Mouse (Mus musculus) midbrain, embryonic 13.5 days (tissue): ENCODE data around the gene Mcl1. TPM values are rescaled to one million over a fixed set of nuclear protein-coding genes. Genes with fewer than 3 reads are reported as not detected.
"Not testable (repeated sequence)": the region's sequence is repeated elsewhere in the genome, so short reads cannot be mapped to it uniquely, and the experiment has no call there.

Experiments
- ATAC-seq: fragments of 200-750 bp; cut with Nextera tagmentation; 2 replicates; pipeline ENCODE4 v1.8.0; 2017; ENCODE audit warnings: mild to moderate bottlenecking, moderate TSS enrichment, moderate library complexity
- H3K27ac ChIP-seq: fragments of 300-500 bp; sonication (generic); 2 replicates; pipeline ENCODE4 v1.5.1; 2015; ENCODE audit warnings: inconsistent platforms, mild to moderate bottlenecking, moderate library complexity
- H3K27me3 ChIP-seq: fragments of 300-500 bp; sonication (generic); 2 replicates; pipeline ENCODE4 v1.6.1; 2015; ENCODE audit warnings: mild to moderate bottlenecking, inconsistent platforms
- H3K36me3 ChIP-seq: fragments of 300-500 bp; sonication (generic); 2 replicates; pipeline ENCODE4 v1.6.1; 2015; ENCODE audit warnings: mild to moderate bottlenecking, inconsistent platforms
- H3K4me1 ChIP-seq: fragments of 300-500 bp; sonication (generic); replicated peaks from 2 replicates; pipeline ENCODE4 v1.6.1; 2015; ENCODE audit warnings: inconsistent platforms
- H3K4me2 ChIP-seq: fragments of 300-500 bp; sonication (generic); replicated peaks from 2 replicates; pipeline ENCODE4 v1.6.1; 2015; ENCODE audit warnings: moderate library complexity, mild to moderate bottlenecking, inconsistent platforms
- H3K4me3 ChIP-seq: fragments of 300-500 bp; sonication (generic); replicated peaks from 2 replicates; pipeline ENCODE4 v1.5.1; 2015; ENCODE audit warnings: mild to moderate bottlenecking, inconsistent platforms
- H3K9ac ChIP-seq: fragments of 300-500 bp; sonication (generic); replicated peaks from 2 replicates; pipeline ENCODE4 v1.6.1; 2015; ENCODE audit warnings: mild to moderate bottlenecking, inconsistent platforms
- H3K9me3 ChIP-seq: fragments of 300-500 bp; sonication (generic); 2 replicates; pipeline ENCODE4 v1.6.1; 2016; ENCODE audit warnings: mild to moderate bottlenecking, inconsistent platforms
- WGBS: fragments of 180-500 bp; shearing (Covaris S2); methylation state at CpG from one replicate; pipeline ENCODE4 v1.1.7; 2015; 5-methylcytosine and 5-hydroxymethylcytosine counted together
- polyA plus RNA-seq: library from polyadenylated mRNA; unstranded; fragments of >200 nt; fragmentation: Nextera tagmentation; extraction: Ambion mirVana; gene quantifications from 2 replicates; pipeline ENCODE4 v1.2.1, GENCODE M21; 2015

Mcl1 gene
- polyA plus RNA-seq, 1 experiment from 2014 or later: 56.3 TPM

DNA sequence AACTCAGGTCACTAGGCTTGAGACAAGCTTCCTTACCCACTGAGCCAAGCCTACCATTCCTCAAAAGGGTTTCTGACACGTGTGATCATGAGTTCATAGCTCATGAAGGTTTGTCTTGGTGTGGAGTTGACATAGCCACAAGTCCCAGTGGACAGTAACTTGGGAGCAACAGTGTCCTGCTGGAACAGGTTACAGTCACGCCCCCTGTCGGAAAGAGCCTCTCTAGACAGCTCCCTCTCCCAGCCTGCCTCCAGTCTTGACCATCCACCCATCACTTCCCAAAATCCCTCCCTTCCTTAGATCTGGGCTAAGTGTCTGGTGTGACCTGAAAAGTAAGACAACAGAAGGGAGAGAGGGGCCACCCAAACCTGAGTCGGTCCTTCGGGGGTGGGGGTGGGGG, 24.3 kb downstream of the Mcl1 start:
- ATAC-seq: no peak
- WGBS: 78% methylated on average over 5 of the region's 5 CpGs
- peaks cover 8% of the 10 kb centered on the region for H3K27me3 ChIP-seq
- peaks cover 23% of the 10 kb centered on the region for H3K4me1 ChIP-seq
- no peaks in the 10 kb centered on the region for H3K9me3 ChIP-seq
- no peak overlapping the region for H3K27ac ChIP-seq
- no peak overlapping the region for H3K4me2 ChIP-seq
- H3K36me3 ChIP-seq: no peaks in the 10 kb centered on the region
- H3K4me3 ChIP-seq: no peak overlapping the region
- H3K9ac ChIP-seq: no peak overlapping the region

GRCm38 (mm10) chr3:95684846-95685245, 26.3 kb downstream of the Mcl1 start:
- H3K9ac ChIP-seq: no peak overlapping the region
- H3K4me3 ChIP-seq: no peak overlapping the region
- no peak for ATAC-seq
- H3K4me2 ChIP-seq: no peak overlapping the region
- H3K36me3 ChIP-seq: no peaks in the 10 kb centered on the region
- H3K4me1 ChIP-seq: peaks cover 32% of the 10 kb centered on the region
- WGBS: 72% methylated on average over 5 of the region's 8 CpGs
- no peaks in the 10 kb centered on the region for H3K9me3 ChIP-seq
- H3K27ac ChIP-seq: no peak overlapping the region
- peaks cover 8% of the 10 kb centered on the region for H3K27me3 ChIP-seq

DNA sequence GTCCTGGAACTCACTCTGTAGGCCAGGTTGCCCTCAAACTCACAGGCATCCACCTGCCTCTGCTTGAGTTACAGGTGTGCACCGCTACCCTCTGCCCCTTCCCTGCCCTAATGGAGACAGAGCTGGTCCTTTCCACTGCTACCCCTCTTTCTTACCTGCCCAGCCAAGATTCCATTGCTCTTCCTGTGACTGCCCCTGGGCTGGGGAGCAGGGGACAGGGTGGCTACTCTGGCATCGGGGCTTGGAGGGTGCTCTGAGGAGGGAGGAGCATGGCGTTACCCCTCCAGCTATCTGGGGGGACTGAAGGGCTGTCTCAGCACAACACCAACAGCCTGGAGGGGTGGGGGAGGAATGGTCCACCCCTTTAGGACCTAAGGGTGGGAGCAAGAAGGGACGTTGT, 26.7 kb downstream of the Mcl1 start:
- Histone ChIP-seq H3K9ac (no peak overlapping the region; the same call in 1 of the 2 replicates), H3K4me2 (no peak overlapping the region), H3K27me3 (peaks cover 8% of the 10 kb centered on the region), H3K4me1 (peaks cover 32% of the 10 kb centered on the region), H3K27ac (no peak overlapping the region), H3K4me3 (no peak overlapping the region), H3K36me3 (no peaks in the 10 kb centered on the region), H3K9me3 (no peaks in the 10 kb centered on the region)
- ATAC-seq: no peak
- 81% methylated on average over 4 of the region's 4 CpGs for WGBS

DNA sequence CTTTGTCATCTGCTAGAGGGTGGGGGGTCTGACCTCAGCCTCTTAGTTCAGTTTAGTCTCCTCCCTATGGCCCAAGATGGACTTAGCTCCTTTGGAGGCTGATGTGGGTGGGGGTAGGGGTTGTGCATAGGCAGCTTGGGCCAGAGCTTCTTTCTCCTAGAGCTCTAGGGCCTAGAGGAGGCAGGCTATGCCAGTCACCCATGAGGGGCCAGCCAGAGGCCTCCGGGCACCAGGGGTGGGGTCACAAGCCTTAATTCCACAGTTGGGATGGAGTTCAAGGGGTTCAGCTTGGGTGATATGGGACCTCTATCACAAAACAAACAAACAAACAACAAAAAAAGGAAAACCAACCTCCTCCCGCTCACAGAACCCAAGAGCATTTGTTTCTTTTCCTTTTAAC, 27.1 kb downstream of the Mcl1 start:
- H3K4me3 ChIP-seq: no peak overlapping the region
- H3K27ac ChIP-seq: no peak overlapping the region
- no peak overlapping the region for H3K4me2 ChIP-seq
- no peaks in the 10 kb centered on the region for H3K9me3 ChIP-seq
- H3K27me3 ChIP-seq: peaks cover 8% of the 10 kb centered on the region
- no peaks in the 10 kb centered on the region for H3K36me3 ChIP-seq
- ATAC-seq: no peak
- peaks cover 30% of the 10 kb centered on the region for H3K4me1 ChIP-seq
- no peak overlapping the region; the same call in 1 of the 2 replicates for H3K9ac ChIP-seq
- 71% methylated on average over 2 of the region's 2 CpGs for WGBS

DNA sequence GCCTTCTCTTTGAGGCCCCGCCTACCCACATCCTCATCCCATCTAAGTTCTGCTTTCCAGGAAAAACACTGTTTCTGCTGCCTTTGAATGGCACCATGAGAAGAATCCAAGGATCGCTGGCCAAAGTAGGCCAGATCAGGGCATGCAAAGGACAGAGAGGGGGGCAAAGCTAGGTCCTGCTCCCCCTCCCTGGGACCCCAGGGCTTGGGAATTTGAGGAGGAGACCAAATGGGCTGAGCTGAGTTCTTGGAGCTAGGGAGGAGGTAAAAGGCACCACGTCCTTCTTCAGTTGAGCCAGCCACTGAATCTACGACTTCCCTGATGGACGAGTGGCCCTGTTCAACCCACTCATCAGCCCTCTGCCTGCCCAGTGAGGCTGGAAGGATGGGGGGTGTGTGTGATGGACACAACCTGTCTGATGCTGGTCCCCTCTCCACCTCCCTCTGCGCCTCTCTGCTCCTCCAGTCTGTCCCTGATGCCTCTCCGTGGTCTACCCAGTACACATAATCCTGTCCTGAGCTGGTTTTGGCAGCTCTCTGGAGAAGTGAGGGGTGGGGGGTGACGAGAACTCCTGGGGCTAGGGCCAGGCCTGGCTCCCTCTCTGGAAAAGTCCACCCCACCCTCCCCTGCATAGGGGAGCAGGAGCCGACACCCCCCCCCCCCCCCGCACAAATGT, 28.0 kb downstream of the Mcl1 start:
- 43% methylated on average over 10 of the region's 10 CpGs for WGBS
- Histone ChIP-seq H3K36me3 (no peaks in the 10 kb centered on the region), H3K9me3 (0 out of 2 replicates have a peak, but pooled peaks cover 4% of the 10 kb centered on the region), H3K4me3 (no peak overlapping the region), H3K4me2 (peak overlapping the region; percentile 80), H3K4me1 (peaks cover 25% of the 10 kb centered on the region), H3K27ac (no peak overlapping the region), H3K27me3 (peaks cover 8% of the 10 kb centered on the region), H3K9ac (no peak overlapping the region)
- ATAC-seq: peak; percentile 21; the same call in 1 of the 2 replicates

DNA sequence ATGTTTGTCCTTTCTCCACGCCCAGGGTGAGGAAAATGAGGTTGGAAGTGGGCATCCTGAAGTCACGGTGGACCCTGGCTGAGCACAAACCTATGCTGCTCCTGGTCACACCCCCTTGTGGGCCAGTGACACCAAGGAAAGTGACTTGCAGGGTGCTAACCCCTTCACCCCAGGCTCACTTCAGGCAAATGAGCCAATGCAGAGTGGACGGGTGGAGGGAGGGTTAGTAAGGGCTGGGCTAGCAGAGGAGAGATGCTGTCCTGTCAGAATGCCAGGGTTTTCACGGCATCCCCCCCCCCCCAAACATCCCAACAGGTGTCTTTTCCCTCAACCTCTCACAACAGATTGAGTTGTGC, 28.6 kb downstream of the Mcl1 start:
- Histone ChIP-seq H3K27ac (no peak overlapping the region), H3K4me2 (peak overlapping the region; percentile 80), H3K4me1 (peaks cover 25% of the 10 kb centered on the region), H3K9ac (peak overlapping the region; percentile 63; the same call in 1 of the 2 replicates), H3K27me3 (peaks cover 8% of the 10 kb centered on the region), H3K9me3 (0 out of 2 replicates have a peak, but pooled peaks cover 4% of the 10 kb centered on the region), H3K36me3 (no peaks in the 10 kb centered on the region), H3K4me3 (peak overlapping the region; percentile 40)
- peak; percentile 44 for ATAC-seq
- 12% methylated on average over 4 of the region's 4 CpGs for WGBS

DNA sequence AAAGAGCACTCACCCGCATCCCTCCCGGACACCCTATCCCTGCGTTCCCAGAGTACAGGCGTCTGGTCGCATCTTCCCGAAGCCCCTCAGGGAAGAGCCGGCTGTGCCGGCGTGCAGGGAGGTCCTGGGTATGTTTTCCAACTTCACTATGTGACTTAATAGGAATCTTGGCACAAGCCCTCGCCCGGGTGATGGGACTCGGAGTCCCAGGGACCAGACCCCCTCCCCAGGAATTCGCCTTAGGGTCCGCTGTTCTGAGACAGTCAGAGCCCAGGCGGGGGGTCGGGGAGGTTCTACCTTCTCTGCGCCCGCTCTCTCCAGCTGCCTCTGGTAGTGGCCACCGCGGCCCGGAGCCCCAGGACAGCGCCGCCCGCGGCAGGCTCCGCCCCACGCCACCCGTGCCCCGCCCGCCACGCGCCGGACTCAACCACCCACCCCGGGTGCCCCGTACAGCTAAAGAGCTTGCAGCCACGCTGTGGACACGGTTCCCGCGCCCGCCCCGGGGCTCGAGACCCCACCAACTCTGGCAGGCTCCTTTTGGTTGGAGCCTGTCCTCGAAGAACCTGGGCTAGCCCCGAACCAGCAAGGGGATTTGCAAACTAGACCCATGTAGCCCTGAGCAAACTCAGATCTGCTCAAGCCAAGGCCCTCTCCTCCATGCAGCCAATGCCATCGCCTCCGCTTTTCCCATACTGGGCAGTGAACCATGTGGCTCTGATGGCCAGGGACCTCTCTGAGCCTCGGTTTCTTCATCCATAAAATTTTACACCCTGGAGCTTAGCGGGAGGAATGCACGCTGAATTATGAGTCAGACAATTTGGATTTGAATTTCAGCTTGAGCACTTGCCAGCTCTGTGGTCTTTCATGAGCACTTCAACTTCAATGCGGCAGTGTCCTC, 29.2 kb downstream of the Mcl1 start, which contains the start of gene Adamtsl4:
Adamtsl4 (minus strand) TSS at position 394 of the 898 bp plus-strand sequence.
- H3K27ac ChIP-seq: no peak within 1 kb of the TSS
- H3K36me3 ChIP-seq: no peaks in the 10 kb centered on the region
- 0 out of 2 replicates have a peak, but pooled peaks cover 4% of the 10 kb centered on the region for H3K9me3 ChIP-seq
- H3K9ac ChIP-seq: peak within 1 kb of the TSS; percentile 63
- WGBS: 6% methylated on average over 50 of the region's 50 CpGs
- H3K4me3 ChIP-seq: peak within 1 kb of the TSS; percentile 40
- peak; percentile 65 for ATAC-seq
- peaks cover 8% of the 10 kb centered on the region for H3K27me3 ChIP-seq
- H3K4me1 ChIP-seq: peaks cover 25% of the 10 kb centered on the region
- peak within 1 kb of the TSS; percentile 80 for H3K4me2 ChIP-seq

DNA sequence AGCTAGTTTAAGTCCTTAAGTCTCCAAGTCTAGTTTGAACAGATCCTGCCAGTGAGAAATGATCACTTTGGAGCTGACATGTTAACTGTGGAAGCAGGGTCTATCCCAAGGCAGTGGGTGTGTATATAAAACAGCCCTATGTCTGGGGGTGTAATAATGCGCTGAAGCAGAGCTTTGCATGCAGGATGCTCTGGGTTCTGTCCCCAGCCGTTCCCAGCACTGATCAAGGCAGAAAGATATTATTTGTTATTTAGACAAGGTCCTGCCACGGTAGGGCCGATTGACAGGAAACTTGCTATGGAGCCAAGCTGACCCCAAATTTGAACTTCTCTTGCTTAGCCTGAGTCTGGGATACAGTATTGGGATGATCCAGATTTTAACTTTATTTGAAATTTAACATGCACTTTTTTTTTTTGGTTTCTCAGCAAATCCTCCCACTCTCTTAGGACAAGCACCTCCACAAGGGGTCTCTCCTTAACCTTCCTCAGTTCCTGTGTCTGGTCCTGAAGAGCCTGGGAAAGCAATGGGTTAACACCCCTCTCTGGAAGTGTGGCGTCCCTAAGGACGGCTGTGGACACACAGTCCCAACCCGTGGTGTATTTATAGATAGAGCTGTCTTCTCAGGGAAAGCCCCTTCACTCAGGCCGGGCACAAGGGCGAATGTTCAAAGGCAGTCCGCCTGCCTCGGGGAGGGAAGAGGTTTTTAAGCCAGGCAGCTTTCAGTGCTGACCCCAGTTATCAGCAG, 30.8 kb downstream of the Mcl1 start:
- no peak overlapping the region for H3K4me2 ChIP-seq
- no peak overlapping the region for H3K4me3 ChIP-seq
- H3K4me1 ChIP-seq: peaks cover 25% of the 10 kb centered on the region
- H3K27ac ChIP-seq: no peak overlapping the region
- H3K27me3 ChIP-seq: peaks cover 8% of the 10 kb centered on the region
- H3K9ac ChIP-seq: no peak overlapping the region
- no peak for ATAC-seq
- 0 out of 2 replicates have a peak, but pooled peaks cover 4% of the 10 kb centered on the region for H3K9me3 ChIP-seq
- H3K36me3 ChIP-seq: no peaks in the 10 kb centered on the region
- WGBS: 37% methylated on average over 11 of the region's 11 CpGs

DNA sequence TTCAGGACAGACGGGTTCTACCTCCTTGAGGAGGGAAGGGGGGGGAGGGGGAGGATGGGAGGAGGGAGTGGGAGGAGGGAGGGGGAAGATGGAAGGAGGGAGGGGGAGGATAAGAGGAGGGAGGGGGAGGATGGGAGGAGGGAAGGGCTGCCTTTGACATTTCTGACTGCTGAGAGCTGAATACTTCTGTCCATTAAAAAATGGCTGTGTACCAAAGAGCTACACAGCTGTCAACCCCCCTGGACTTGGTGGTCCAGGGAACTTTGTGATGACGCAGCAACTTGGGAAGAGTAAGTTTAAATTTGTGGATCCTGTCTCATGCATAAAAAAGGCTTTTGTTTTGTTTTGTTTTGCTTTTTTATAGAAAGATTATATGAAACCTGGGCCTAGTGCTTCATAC, 31.4 kb downstream of the Mcl1 start:
- peaks cover 25% of the 10 kb centered on the region for H3K4me1 ChIP-seq
- no peak overlapping the region for H3K4me2 ChIP-seq
- H3K9ac ChIP-seq: no peak overlapping the region
- no peak overlapping the region for H3K4me3 ChIP-seq
- H3K36me3 ChIP-seq: no peaks in the 10 kb centered on the region
- WGBS: 44% methylated on average over 2 of the region's 2 CpGs
- H3K27me3 ChIP-seq: peaks cover 8% of the 10 kb centered on the region
- H3K9me3 ChIP-seq: 0 out of 2 replicates have a peak, but pooled peaks cover 4% of the 10 kb centered on the region
- ATAC-seq: no peak
- no peak overlapping the region for H3K27ac ChIP-seq

GRCm38 (mm10) chr3:95690552-95690951, 32.0 kb downstream of the Mcl1 start:
- H3K36me3 ChIP-seq, H3K27ac ChIP-seq, H3K4me2 ChIP-seq, ATAC-seq, H3K4me3 ChIP-seq, H3K9me3 ChIP-seq, H3K9ac ChIP-seq, H3K27me3 ChIP-seq: not testable (repeated sequence)
- WGBS: 95% methylated on average over 2 of the region's 2 CpGs
- H3K4me1 ChIP-seq: peaks cover 25% of the 10 kb centered on the region

DNA sequence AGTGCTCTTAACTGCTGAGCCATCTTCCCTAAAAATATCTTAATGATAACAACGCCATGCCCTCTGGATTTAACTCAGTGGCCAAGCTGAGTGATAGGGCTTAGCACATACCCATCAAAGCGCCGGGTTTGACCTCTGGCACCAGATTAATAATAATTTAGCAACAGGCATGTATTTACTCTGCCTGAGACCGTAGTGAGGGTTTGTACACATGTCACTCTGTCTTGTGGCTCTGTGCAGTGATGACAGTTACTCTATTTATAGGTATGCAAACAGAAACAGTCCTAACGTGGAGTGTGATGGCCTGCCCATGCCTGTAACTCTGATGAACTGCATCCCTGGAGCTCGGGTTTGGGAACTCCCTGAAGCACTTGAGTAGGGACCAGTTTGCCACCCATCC, 34.1 kb downstream of the Mcl1 start:
- ATAC-seq: no peak
- Histone ChIP-seq H3K36me3 (no peaks in the 10 kb centered on the region), H3K27ac (no peak overlapping the region)

More for the DNA sequence above, 34.1 kb downstream of the Mcl1 start:
- Histone ChIP-seq H3K27me3 (no peaks in the 10 kb centered on the region), H3K9ac (no peak overlapping the region), H3K4me1 (peaks cover 22% of the 10 kb centered on the region), H3K4me2 (no peak overlapping the region), H3K4me3 (no peak overlapping the region), H3K9me3 (0 out of 2 replicates have a peak, but pooled peaks cover 4% of the 10 kb centered on the region)
- WGBS: 88% methylated on average over 6 of the region's 6 CpGs
